Mouse (Mus musculus) hindbrain, embryonic 11.5 days (tissue): ENCODE measurements around the gene Mia. TPM values are rescaled to one million over a fixed set of nuclear protein-coding genes. Genes with fewer than 3 reads are reported as not detected.

Experiments
- ATAC-seq: fragments of 200-750 bp; cut with Nextera tagmentation; 2 replicates; pipeline ENCODE4 v1.8.0; 2017; ENCODE audit warnings: mild to moderate bottlenecking, moderate TSS enrichment, moderate library complexity; ENCODE audit not compliant: low FRiP score
- DNase-seq: peaks from one replicate; pipeline ENCODE4 v3.0.0-alpha.2; 2015; ENCODE audit warnings: low spot score
- H3K27ac ChIP-seq: fragments of 300-500 bp; sonication (generic); 2 replicates; pipeline ENCODE4 v1.5.1; 2014; ENCODE audit warnings: mild to moderate bottlenecking, low read depth, low read length
- H3K27me3 ChIP-seq: fragments of 300-500 bp; sonication (generic); 2 replicates; pipeline ENCODE4 v1.6.1; 2014; ENCODE audit warnings: mild to moderate bottlenecking, low read length, moderate library complexity, mixed read lengths; ENCODE audit not compliant: control insufficient read depth, insufficient read depth
- H3K36me3 ChIP-seq: fragments of 300-500 bp; sonication (generic); 2 replicates; pipeline ENCODE4 v1.6.1; 2014; ENCODE audit warnings: mild to moderate bottlenecking, low read length, moderate library complexity, mixed read lengths; ENCODE audit not compliant: control insufficient read depth, insufficient read depth
- H3K4me1 ChIP-seq: fragments of 300-500 bp; sonication (generic); replicated peaks from 2 replicates; pipeline ENCODE4 v1.6.1; 2014; ENCODE audit warnings: low read length, mixed read lengths; ENCODE audit not compliant: control insufficient read depth, insufficient read depth
- H3K4me2 ChIP-seq: fragments of 300-500 bp; sonication (generic); replicated peaks from 2 replicates; pipeline ENCODE4 v1.6.1; 2014; ENCODE audit warnings: mild to moderate bottlenecking, low read depth, low read length
- H3K4me3 ChIP-seq: fragments of 300-500 bp; sonication (generic); 2 replicates; pipeline ENCODE4 v1.5.1; 2014; ENCODE audit warnings: low read depth, low read length
- H3K9ac ChIP-seq: fragments of 300-500 bp; sonication (generic); 2 replicates; pipeline ENCODE4 v1.6.1; 2014; ENCODE audit warnings: low read depth, low read length
- H3K9me3 ChIP-seq: fragments of 300-500 bp; sonication (generic); 2 replicates; pipeline ENCODE4 v1.6.1; 2016; ENCODE audit warnings: low read length; ENCODE audit not compliant: control insufficient read depth
- WGBS: fragments of 180-500 bp; shearing (Covaris S2); extraction: QIAGEN DNeasy Blood & Tissue Kit; methylation state at CpG from one replicate; pipeline ENCODE4 v1.1.7; 2014; 5-methylcytosine and 5-hydroxymethylcytosine counted together
- polyA plus RNA-seq: library from polyadenylated mRNA; unstranded; fragments of >200 nt; fragmentation: Nextera tagmentation; extraction: Ambion mirVana; gene quantifications from 2 replicates; pipeline ENCODE4 v1.2.1, GENCODE M21; 2014

Gene Mia
- polyA plus RNA-seq, 1 experiment from 2014 or later = 3.4 TPM

- Histone ChIP-seq H3K36me3 (0 out of 2 replicates have a peak, but pooled peaks cover 5% of the 10 kb centered on the region), H3K4me3 (peak overlapping the region; percentile 52), H3K4me2 (peak overlapping the region; percentile 38), H3K9ac (no peak overlapping the region), H3K9me3 (no peaks in the 10 kb centered on the region), H3K27ac (0 out of 2 replicates have a peak overlapping the region, but pooled peaks have one; percentile 12), H3K4me1 (peaks cover 4% of the 10 kb centered on the region; the same call in 1 of the 2 replicates), H3K27me3 (no peaks in the 10 kb centered on the region)
- no peak for ATAC-seq
- WGBS = 50% methylated on average over 16 of the region's 16 CpGs
- no peak for DNase-seq
Measured at GRCm38 (mm10) chr7:27179217-27179918, 1.6 kb downstream of the Mia start.

GRCm38 (mm10) chr7:27178324-27179216 is 2.4 kb downstream of the Mia start, which contains the start of gene Rab4b:
Rab4b (minus strand) TSS chr7:27178896.
- Histone ChIP-seq H3K27me3 (no peaks in the 10 kb centered on the region), H3K4me2 (peak within 1 kb of the TSS; percentile 50), H3K4me1 (peaks cover 4% of the 10 kb centered on the region; the same call in 1 of the 2 replicates), H3K9me3 (no peaks in the 10 kb centered on the region), H3K9ac (peak within 1 kb of the TSS; percentile 59), H3K4me3 (peak within 1 kb of the TSS; percentile 52), H3K27ac (peak within 1 kb of the TSS; percentile 85), H3K36me3 (0 out of 2 replicates have a peak, but pooled peaks cover 3% of the 10 kb centered on the region)
- WGBS = under 1% methylated on average over 51 of the region's 53 CpGs
- ATAC-seq = peak; percentile 98
- peak; percentile 98 for DNase-seq

- Histone ChIP-seq H3K4me2 (peak overlapping the region; percentile 50), H3K4me1 (peaks cover 4% of the 10 kb centered on the region; the same call in 1 of the 2 replicates), H3K27me3 (no peaks in the 10 kb centered on the region), H3K4me3 (peak overlapping the region; percentile 52), H3K9me3 (no peaks in the 10 kb centered on the region), H3K9ac (peak overlapping the region; percentile 59), H3K36me3 (no peaks in the 10 kb centered on the region), H3K27ac (peak overlapping the region; percentile 85)
- 23% methylated on average over 4 of the region's 4 CpGs for WGBS
- no peak for DNase-seq
- peak; percentile 28 for ATAC-seq
Measured at GRCm38 (mm10) chr7:27177942-27178323, 3.0 kb downstream of the Mia start.

- Histone ChIP-seq H3K4me1 (peaks cover 4% of the 10 kb centered on the region; the same call in 1 of the 2 replicates), H3K4me3 (no peak overlapping the region), H3K27me3 (no peaks in the 10 kb centered on the region), H3K36me3 (no peaks in the 10 kb centered on the region), H3K4me2 (no peak overlapping the region), H3K27ac (no peak overlapping the region), H3K9ac (no peak overlapping the region), H3K9me3 (no peaks in the 10 kb centered on the region)
- no peak for ATAC-seq
- DNase-seq = no peak
- 95% methylated on average over 7 of the region's 7 CpGs for WGBS
Measured at GRCm38 (mm10) chr7:27174896-27175295, 6.1 kb downstream of the Mia start.

GRCm38 (mm10) chr7:27174496-27174895 is 6.5 kb downstream of the Mia start:
- Histone ChIP-seq H3K27me3 (no peaks in the 10 kb centered on the region), H3K4me1 (peaks cover 4% of the 10 kb centered on the region; the same call in 1 of the 2 replicates), H3K4me3 (no peak overlapping the region), H3K9ac (no peak overlapping the region), H3K36me3 (no peaks in the 10 kb centered on the region), H3K27ac (no peak overlapping the region), H3K4me2 (no peak overlapping the region), H3K9me3 (no peaks in the 10 kb centered on the region)
- ATAC-seq (no peak), DNase-seq (no peak)
- 98% methylated on average over 14 of the region's 15 CpGs for WGBS

- no peak overlapping the region for H3K27ac ChIP-seq
- no peak overlapping the region for H3K4me2 ChIP-seq
- no peak overlapping the region for H3K4me3 ChIP-seq
- ATAC-seq (no peak), DNase-seq (no peak)
- H3K36me3 ChIP-seq = no peaks in the 10 kb centered on the region
- no peaks in the 10 kb centered on the region for H3K27me3 ChIP-seq
- no peak overlapping the region for H3K9ac ChIP-seq
- H3K4me1 ChIP-seq = no peaks in the 10 kb centered on the region
- H3K9me3 ChIP-seq = no peaks in the 10 kb centered on the region
- WGBS = 93% methylated on average over 3 of the region's 3 CpGs
Measured at GRCm38 (mm10) chr7:27170981-27171380, 10.0 kb downstream of the Mia start.

GRCm38 (mm10) chr7:27168371-27168770 is 12.6 kb downstream of the Mia start:
- H3K36me3 ChIP-seq = peaks cover 5% of the 10 kb centered on the region; the same call in 1 of the 2 replicates
- H3K4me1 ChIP-seq = peaks cover 15% of the 10 kb centered on the region
- H3K4me2 ChIP-seq = no peak overlapping the region
- H3K9ac ChIP-seq = no peak overlapping the region
- no peaks in the 10 kb centered on the region for H3K27me3 ChIP-seq
- no peak for DNase-seq
- no peak for ATAC-seq
- no peak overlapping the region for H3K4me3 ChIP-seq
- WGBS = 95% methylated on average over 5 of the region's 5 CpGs
- H3K27ac ChIP-seq = no peak overlapping the region
- H3K9me3 ChIP-seq = no peaks in the 10 kb centered on the region

- WGBS = 78% methylated on average over 11 of the region's 11 CpGs
- Histone ChIP-seq H3K27me3 (no peaks in the 10 kb centered on the region), H3K4me3 (peak overlapping the region; percentile 65), H3K36me3 (peaks cover 5% of the 10 kb centered on the region; the same call in 1 of the 2 replicates), H3K4me1 (peaks cover 18% of the 10 kb centered on the region), H3K27ac (peak overlapping the region; percentile 98), H3K9me3 (no peaks in the 10 kb centered on the region), H3K4me2 (peak overlapping the region; percentile 46), H3K9ac (peak overlapping the region; percentile 60)
- ATAC-seq (peak; percentile 0; the same call in 1 of the 2 replicates), DNase-seq (no peak)
Measured at GRCm38 (mm10) chr7:27167475-27168094, 13.4 kb downstream of the Mia start.
